Mouse (Mus musculus) adrenal gland, adult 18-20 months (tissue): ENCODE data around the gene Glrb. TPM values are rescaled to one million over a fixed set of nuclear protein-coding genes. Genes with fewer than 3 reads are reported as not detected.

Experiments
- DNase-seq, 2 experiments: peaks; one replicate each; pipeline ENCODE4 v3.0.0; 2021 to 2022; ENCODE audit warnings: low spot score in 2 of 2
- long read RNA-seq, 2 experiments: library from polyadenylated mRNA; stranded (forward); transcript quantifications; one replicate each; pipeline ENCODE4 v2.0.0; 2021
- total RNA-seq, 2 experiments: library from RNA; stranded (reverse); gene quantifications; 1 replicate in 1 of 2; 2 replicates in 1 of 2; pipeline ENCODE4 v1.2.3; 2021

The Glrb gene
- total RNA-seq, result 1 to 10 TPM; 9.3 to 9.6 TPM
- long read RNA-seq, experiment 1, partial matches to known transcripts, result 1 of 8 reads
- long read RNA-seq, experiment 1, other reads (novel, unspliced or antisense), result 3 of 8 reads
- long read RNA-seq, experiment 2, transcript Glrb-201 (10 exons, 3,029 nt), result major isoform, 16 of 24 reads
- long read RNA-seq, experiment 2, partial matches to known transcripts, result 5 of 24 reads
- long read RNA-seq, experiment 2, other reads (novel, unspliced or antisense), result 3 of 24 reads

DNA sequence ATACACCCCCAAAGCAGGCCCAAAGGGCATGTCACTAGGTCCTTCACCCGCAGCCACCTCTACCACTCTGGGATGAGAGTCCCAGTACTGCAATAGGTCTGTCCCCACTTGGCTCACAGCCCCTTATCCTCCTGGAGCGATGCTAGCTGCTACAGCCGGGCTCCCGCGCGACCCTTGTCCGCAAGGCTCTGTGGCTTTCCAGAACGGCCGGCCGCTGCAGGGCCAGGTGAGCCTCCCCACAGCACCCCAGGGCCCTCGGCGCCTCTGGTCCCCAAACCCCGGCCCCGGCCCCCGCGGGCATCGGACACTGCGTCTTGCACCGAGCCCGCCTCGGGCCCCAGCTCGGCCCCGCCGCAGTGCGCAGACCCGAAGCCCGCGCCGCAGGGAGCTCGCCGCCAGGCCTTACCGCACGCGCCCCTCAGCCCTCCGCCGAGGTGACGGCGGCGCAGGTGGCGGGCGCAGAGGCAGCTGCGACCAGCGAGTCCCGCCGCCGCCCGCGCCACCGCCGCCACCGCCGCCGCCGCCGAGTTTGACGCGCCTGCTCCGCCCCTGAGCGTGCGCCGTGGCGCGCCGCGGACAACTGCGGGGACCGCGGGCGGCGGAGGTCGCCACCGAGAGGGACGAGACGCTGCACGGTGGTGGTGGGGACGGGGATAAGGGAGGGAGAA, at the start of gene Glrb:
TSS of gene Glrb (minus strand) at position 550 of the 668 bp plus-strand sequence.
- DNase-seq, result peak; percentile 40 to 59

DNA sequence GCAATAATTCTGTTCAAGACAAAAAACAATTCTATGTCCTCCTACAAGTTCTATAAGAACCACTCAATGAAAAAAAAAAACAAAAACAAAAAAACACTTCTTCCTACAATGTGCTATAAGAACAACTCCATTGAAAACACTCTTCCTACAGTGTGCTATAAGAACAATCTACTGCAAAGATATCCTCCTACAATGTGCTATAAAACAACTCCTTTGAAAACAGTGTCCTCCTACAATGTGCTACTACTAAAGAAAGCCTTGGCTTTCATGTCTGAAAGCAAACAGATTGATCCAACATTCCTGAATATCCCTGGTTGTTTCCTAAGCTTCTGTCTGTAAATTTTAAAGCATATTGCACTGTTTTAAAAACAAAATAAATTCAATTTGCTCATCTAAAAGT, 46.5 kb upstream of the Glrb start:
- DNase-seq, result no peak

DNA sequence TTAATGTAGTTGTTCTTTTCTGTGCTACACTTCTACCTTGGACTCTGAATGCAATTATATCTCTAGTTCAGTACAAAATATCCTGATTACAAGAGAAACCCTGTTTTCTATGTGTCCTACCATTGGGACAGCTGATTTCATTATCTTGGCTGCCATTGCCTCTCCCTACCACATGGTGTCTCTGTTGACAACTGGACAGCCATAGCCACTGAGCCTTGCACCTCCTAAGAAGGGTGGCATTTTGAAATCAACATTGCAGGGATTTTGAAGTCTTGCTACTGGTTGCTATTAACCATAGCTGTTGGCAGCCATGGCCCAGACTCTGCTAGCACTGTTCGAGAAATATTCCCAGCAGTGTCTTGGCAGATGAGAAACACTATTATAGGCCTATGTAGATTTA, 45.1 kb upstream of the Glrb start:
- DNase-seq, result peak; percentile 28 to 37

DNA sequence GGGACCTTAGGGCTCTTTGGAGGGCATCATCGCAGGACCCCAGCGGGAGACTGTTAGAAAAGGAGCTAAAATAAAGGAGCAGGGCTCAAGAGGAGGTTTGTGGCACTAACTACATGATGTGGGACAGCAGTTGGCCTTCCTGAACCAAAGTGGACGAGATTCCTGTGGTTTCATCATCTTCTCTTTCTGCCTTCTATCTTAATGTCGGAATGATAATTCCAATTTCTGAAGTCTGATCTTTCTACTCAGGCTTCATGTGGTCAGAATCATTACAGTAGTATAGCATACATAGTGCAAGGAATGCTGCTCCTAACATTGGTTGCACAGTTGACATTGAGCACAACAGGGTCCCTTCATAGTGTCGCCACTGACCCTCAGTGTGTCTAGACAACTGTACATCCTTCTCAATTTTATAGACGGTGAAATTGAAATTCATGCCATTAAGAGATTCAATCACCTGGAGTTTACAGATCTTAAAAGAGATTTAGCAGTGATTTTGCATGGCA, 372 bp upstream of the Glrb start:
- DNase-seq, result no peak

DNA sequence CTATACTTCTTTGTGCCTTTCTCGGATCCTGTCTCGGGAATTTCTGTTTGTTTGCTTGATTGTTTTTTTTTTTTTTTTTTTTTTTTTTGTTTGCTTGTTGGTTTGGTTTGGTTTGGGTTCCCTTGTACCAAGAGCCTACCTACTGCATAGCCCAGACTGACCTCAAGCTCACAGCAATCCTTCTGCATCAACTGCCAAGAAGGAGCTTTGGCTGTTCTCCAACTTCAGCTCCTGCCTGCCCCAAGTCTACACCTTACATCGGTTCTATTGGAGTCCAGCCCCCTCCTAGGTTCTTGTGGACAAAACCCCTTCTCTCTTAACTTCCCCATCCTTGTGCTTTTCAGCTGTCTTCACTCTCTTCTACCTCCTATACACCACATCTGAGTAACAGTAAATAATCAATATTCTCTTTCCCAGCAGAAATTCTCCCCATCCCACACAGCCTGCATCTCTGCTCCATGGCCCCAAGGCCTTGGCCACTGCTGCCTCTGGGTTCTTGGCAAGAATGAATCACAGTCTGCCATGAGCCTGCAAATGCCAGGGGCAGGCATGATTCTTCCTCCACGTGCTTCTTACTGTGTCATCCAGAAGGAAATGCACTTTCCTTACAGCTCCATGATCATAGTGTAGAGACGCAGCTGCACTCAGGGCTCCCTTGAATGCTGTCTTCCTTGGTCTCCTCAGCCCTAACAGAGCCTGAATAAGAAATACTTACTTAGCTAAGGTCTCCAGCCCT, 18.5 kb downstream of the Glrb start:
- DNase-seq, result no peak

DNA sequence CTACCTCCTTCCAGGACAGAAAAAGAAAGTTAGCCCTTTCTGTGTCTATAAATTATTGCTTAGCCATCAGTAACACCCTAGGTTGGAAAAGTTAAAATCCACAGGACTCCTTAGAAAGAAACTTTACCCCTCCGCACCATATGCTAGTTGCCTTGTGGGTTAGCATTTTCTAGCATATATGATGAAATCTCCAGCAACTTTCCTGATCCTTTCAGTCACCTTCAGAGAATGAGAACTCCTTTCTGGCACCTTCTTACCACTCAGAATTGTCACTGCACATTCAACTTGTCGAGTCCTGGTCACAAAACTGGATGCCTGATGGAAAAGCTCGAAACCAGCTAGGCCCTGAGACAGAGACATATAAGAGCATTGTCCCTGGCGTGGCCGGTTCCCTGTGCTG, 19.1 kb downstream of the Glrb start:
- DNase-seq, result no peak

DNA sequence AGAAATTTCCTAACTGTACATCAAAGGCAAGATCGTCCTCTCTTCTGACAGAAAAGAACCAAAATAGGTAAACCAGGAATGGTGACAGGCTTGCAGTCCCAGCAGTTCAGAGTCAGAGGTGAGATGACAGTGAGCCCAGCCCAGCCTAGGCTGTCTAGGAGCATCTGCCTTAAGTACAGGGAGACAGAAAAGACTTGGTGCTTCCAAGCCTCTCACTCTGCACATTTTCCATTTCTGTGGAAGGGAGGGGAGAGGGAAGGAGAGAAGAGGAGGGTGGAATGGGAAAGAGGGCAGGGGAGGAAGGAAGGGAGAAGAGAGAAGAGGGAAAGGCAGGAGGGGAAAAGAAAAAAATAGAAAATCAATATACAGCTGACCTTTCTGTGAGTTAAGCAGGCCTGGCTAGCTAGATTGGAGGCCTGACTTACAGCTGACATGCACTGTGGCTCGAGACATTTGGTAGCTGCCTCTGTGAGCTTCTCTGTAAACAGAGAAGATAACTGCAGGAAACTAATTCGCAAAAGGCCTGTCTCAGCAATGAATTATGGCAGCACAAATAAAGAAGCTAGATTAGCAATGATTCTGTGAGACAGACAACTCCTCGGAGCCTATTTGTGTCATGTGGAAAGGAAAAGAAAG, 20.3 kb downstream of the Glrb start:
- no peak for DNase-seq

DNA sequence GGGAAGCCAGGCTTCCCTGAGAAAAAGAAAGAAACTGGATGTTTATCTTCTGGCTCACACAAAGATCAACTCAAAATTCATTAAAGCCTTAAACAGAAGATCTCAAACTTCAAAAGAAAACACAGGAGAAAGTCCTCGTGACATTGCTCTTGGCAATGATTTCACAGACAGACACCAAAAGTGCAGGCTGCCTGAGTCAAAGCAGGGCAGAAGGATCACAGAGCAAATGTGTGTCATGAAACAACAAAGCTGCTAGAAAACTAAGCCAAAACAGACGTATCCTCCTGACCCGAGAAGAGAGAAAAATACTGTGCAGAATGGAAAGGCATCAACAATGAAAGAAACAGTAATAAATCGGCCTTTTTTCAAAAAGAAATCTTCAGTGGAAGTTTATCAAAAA, 22.4 kb downstream of the Glrb start:
- no peak for DNase-seq

DNA sequence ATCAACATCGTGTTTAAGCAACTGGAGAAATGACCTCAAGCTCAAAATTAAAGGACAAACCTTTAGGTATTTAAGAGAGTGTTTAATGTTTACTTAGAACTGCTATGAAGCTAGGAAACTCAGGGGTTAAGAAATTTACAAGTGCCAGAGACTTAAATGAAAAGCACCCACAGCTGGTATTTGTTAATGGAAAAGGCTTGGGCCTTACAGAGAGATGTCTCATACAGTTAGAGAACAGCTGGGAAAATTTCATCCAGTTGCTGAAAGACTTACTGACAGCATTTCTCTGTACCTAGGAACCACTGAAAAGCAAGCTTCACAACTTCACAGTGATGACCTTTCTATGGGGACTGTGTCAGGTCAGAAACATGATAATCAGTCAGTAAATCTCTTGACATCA, 28.3 kb downstream of the Glrb start:
- no peak for DNase-seq

DNA sequence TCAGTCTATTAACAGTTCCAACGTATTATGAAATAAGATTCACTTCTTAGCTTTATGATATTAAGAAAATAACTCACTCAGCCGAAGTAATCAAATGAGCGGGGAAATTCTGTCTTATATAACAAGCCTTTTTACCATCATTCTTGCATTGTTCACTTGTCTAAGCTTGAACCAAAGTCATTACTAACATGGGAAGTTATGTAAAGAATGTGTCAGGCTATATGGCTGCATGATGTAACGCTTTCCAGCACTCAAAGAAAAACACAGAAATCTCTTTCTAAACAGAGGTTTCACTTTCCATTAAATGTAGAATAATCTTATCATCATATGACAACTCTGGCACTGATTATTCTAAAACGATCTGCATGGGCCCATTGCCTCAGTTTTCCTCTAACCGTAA, 29.9 kb downstream of the Glrb start:
- DNase-seq, result no peak

DNA sequence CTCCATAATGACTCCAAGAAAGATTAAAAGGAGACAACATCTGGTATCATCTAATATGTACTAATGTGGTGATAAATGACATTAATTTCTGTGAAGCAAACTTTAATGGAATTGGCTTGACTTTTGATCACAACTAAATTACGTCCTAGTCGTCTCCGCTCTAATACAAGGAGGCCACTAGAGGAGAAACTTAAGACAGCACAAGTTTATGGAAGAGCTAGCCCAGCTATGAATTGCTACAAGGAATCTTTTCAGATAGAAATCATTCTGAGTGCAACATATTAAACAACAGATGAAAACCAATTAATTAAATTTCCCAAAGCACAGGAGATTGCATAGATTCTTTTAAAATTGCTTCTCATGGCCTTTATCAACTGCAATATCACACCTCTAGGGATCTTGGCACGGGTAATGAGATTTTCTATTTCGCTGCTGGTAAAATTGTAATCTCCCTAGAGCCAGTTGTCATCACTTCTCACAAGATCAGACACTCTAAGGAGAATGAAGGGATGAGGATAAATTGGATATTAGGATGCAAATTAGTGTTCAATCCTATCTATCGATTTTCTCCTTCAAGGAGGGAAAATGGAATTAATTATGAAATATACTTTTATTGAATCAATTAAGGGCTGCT, 32.7 kb downstream of the Glrb start:
- no peak for DNase-seq

DNA sequence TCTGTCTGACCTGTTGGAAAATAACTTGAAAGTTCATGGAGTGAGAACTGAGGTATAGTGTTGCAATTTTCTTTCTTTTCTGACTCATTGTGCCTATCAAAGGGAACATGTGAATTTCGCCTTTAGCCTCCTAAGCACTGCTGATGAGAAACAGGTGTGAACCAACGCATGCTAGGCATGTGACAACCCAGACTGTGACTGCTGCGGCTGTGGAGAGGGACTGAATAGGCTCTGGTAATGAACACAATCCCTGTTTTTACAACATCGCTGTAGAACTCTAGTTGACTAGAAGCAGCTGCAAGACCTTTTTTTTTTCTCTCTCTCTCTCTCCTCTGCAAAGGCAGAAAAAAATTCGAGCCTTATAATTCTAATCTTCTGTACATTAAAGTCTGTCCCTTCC, 34.9 kb downstream of the Glrb start:
- DNase-seq, result no peak

DNA sequence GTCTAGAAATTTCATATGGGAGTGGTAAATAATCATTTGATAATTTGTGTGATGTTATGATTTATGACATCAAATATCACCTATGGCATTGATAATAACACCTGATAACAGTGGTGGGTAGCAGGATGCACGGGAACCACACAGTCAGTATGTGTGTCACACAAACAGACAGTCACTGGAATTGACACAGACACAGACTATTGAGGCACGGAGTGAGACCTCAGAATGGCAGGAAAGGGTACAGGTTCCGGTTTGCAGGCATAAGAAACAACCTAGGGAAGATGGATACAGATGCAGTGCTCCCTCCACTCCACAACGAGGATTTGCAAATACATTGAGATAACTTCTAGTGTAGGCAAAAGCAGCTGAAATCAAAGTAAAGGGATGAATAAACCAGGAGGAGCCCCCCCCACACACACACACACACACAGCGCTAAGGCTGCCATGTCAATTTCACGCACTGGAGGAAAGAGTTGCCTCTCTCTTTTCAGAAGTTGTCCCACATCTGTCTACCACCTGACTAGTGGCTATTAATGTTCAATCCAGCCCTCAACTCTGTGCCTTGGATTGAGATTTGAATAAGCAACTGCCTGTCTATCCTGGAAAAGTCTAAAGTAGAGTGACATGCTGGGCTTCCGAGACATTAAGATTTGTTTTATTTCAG, 38.6 kb downstream of the Glrb start:
- DNase-seq, result no peak

DNA sequence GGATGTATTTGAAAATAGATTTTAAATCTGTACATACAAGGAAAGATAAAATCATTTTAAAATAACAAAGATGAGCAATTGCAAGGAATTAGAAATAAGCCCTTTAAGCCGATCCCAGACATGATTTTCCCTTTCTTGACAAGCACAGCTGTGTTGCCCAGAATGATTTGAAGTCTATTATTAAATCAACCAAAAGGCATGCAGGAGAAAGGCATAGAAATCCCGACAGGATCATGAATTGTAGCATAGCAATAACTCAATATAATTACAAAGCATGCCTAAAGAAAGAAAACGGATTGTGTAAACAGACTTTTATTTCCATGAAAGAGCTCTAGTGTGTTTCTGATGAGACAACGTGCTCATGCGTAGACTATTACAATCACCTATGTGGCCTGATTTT, 39.4 kb downstream of the Glrb start:
- no peak for DNase-seq

DNA sequence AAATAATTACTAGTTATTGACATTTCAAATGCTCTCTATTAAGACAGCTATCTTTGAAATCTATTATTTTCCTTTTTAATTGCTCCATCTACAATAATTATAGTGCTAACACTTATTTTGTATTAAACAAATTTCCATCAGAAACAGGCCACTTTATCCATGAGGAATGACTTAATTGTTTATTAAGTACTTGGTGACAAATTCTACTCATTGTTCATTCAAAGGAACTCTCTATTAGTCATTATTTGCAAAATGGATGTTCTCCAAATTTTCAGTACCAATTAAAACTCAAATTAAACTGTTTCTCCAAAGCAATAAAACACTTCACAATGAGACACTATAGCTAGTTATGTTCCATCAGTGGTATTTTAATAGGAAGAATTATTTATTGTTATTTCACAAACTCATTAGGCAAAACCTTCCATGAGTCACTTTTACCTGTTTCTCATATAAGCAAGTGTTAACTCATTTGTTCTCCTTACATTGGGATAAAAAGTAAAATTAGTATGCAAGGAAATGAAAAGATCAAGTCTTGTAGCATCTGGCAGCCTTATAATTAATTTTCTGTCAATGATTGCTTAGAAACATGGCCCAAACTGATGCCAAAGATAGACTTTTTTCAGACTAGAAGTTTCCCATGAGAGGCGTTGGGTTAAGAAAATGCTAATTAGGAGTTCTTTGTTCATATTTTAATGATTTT, 41.8 kb downstream of the Glrb start:
- DNase-seq, result no peak

DNA sequence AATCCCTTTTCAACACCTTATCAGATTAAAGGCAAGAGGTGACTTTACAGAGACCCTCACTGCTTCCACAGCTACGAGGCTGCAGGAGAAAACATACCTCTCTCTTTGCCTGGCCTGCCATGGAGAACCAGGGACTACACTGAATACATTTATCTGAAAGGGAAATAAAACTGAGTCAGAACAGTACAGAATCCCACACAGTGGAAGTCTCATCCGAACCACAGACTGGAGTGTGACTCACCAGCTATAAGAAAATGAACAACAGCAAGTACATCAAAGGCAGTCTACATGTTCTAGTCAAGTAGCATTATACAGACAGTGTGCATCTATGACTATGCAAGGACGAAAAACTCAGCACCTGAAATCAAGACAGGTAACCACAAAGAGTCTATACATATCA, 46.1 kb downstream of the Glrb start:
- no peak for DNase-seq

DNA sequence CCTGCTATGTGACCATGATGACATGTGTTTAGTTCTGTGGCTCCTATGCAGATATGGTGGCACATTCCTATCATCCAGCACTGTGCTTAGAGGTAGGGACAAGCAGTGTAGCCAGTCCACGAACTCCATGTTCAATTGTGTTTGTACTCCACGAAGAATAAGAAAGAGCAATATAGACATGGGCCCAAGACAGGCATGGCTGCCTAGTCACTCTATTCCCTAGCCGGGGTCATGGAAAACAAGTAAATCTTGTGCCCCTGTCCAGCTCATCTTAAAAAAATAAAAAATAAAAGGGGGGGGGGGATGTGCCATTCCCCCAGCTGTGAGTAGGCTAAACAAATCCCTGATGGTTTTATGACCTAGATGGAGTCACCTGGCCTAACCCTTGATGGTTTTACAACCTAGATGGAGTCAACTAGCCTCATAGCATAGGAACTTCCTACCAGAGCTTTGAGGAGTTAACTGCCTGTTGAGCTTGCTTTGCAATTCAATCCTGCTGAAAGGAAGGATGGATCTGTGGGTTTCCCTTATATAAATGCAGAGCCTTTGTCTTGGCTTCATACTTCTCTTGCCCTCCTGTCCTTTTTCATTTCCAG, 60.5 kb downstream of the Glrb start:
- DNase-seq, result no peak

DNA sequence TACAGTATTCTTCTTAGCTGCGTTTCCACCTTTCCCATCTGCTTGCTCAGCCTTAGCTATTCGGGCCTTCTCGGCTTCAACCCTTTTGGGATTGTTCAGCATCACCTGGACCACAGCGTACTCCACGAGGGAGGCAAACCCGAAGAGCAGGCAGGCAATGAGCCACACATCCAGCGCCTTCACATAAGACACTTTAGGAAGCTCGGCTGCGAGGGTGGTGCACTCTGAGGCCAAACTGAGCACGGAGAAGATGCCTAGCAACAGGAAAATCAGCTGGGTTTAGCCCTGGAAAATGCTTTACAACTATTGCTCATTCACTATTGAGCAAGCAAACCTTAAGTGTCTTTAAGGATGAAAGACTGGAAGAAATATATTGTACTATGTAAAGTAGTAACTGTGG, 62.5 kb downstream of the Glrb start:
- no peak for DNase-seq

DNA sequence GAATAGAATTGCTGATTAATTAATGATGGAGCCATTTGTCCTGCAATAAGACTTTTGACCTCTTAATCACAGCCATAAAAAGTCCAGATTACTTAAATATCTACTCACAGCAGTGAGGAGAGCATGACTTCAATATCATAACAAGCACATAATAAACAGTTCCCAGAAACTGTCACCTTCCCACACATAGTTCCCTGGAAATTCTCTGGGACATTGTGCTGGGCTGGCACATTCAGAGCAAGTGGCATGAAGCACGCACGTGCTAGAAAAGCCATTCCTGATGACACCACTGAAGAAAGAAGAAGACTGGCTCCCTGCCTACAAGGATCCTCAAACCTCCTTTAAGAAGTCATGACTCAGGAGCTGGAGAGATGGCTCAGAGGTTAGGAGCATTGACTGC, 67.8 kb downstream of the Glrb start:
- DNase-seq, result no peak

DNA sequence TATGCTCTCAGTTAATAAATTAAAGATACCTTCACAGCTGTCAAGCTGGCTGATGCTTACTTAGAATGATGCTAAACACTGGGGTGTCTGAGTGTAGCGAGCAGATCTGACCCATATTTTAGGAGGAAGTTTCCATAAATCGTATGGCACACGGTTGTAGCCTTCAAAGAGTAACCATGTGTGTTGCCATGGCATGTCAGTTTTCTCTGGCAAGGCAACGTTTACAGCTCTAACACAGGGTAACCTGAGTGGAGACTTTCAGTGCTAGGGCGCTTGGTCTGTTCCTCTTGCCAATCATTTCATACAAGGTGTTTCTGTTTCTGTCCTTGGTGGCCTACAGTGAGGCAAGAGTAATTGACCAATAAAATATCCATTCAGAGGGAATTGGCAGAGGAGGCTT, 73.6 kb downstream of the Glrb start:
- no peak for DNase-seq
